Mouse (Mus musculus) brain, embryonic 14.5 days (tissue): ENCODE results near the gene Slc4a7.

ENCODE experiments used
- CTCF ChIP-seq: fragments of 200-500 bp; IDR thresholded peaks from 2 replicates; pipeline ENCODE4 v1.5.1; 2012; ENCODE audit warnings: inconsistent platforms, mild to moderate bottlenecking, moderate library complexity, borderline replicate concordance; ENCODE audit not compliant: insufficient read depth, insufficient read length; ENCODE audit errors: extremely low read depth
- POLR2A ChIP-seq: fragments of 200-500 bp; IDR thresholded peaks from 2 replicates; pipeline ENCODE4 v1.6.1; 2012; ENCODE audit warnings: mild to moderate bottlenecking, inconsistent platforms, borderline replicate concordance; ENCODE audit not compliant: poor library complexity, insufficient read depth, insufficient read length, severe bottlenecking; ENCODE audit errors: extremely low read depth

DNA sequence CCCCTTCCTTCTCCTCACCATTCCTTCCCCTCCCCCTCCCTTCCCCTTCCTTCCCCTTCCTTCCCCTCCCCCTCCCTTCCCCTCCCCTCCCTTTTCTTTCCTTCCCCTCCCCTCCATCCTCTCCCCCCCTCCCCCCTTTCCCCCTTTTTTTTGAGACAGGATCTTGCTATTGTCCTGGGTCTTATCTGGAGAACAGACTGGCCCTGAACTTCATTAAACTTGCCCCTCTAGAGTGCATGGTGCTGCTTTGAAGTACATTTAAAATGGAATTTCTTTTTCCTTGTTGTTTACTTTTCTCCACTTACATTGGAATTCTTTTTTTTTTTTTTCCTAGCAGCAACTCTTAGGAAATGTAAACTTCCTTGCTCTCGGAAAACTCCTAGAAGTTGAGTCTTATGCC lies 6.9 kb downstream of the Slc4a7 start:
- TF ChIP-seq CTCF = no peak
- no peak for TF ChIP-seq POLR2A
